Mouse (Mus musculus): Measurements from ENCODE around the gene Krtap5-2.

GRCm38 (mm10) chr7:142181021-142181420 is 5.2 kb upstream of the Krtap5-2 start:
- TF ChIP-seq CTCF (IDR thresholded peaks at IDR 0.05; ENCODE audit: low read depth): no peak
- no peak for TF ChIP-seq EP300 (IDR thresholded peaks at IDR 0.05; ENCODE audit: low read depth)
